Mouse (Mus musculus) CH12.LX (cell line): ENCODE measurements at regions not wholly inside any gene's neighbourhood (a gene's known extent, or its start where the extent isn't known, plus 50 kb on each side); places are given as distances from the start of the nearest gene placed in this dataset.

Experiments used
- DNase-seq: peaks from one replicate; pipeline ENCODE4 v3.0.0-alpha.2; 2013; ENCODE audit errors: extremely low read depth
- H3K27ac ChIP-seq: 2 replicates; pipeline ENCODE4 v1.5.1; 2012; ENCODE audit warnings: low read depth, mild to moderate bottlenecking, control low read depth, moderate library complexity; ENCODE audit not compliant: insufficient read depth
- H3K27me3 ChIP-seq: replicated peaks from 2 replicates; pipeline ENCODE3; 2012; ENCODE audit warnings: inconsistent platforms
- H3K36me3 ChIP-seq, 2 experiments: replicated peaks in 1 of 2; 2 replicates each; pipeline versions ENCODE3 to v1.6.1; 2012; ENCODE audit warnings: inconsistent platforms in 1 of 2, low read length in 1 of 2, mild to moderate bottlenecking in 1 of 2, mixed read lengths in 1 of 2, moderate library complexity in 1 of 2; ENCODE audit not compliant: control insufficient read depth in 1 of 2, insufficient read depth in 1 of 2
- H3K4me1 ChIP-seq, 2 experiments: 2 replicates each; pipeline ENCODE4 v1.6.1; 2012; ENCODE audit warnings: inconsistent platforms in 1 of 2, moderate library complexity in 1 of 2; ENCODE audit not compliant: insufficient read depth in 2 of 2, control insufficient read depth in 1 of 2
- H3K4me2 ChIP-seq: 2 replicates; pipeline ENCODE4 v1.6.1; 2012; ENCODE audit warnings: low read depth, mild to moderate bottlenecking, control low read depth; ENCODE audit not compliant: poor library complexity, insufficient read depth, severe bottlenecking
- H3K4me3 ChIP-seq, 3 experiments: fragments of 150-350 bp in 1 of 3; sonication (generic) in 1 of 3; replicated peaks in 1 of 3; 2 replicates each; pipeline versions ENCODE3 to v1.5.1; 2011 to 2012; ENCODE audit warnings: low read depth in 2 of 3, low read length in 2 of 3, mild to moderate bottlenecking in 2 of 3, moderate library complexity in 2 of 3, control low read depth in 1 of 3, improper control_type of control experiment in 1 of 3, inconsistent platforms in 1 of 3, mixed read lengths in 1 of 3; ENCODE audit not compliant: poor library complexity in 1 of 3
- H3K79me2 ChIP-seq: replicated peaks from 2 replicates; pipeline ENCODE4 v1.6.1; 2012; ENCODE audit warnings: mild to moderate bottlenecking, moderate library complexity; ENCODE audit not compliant: control insufficient read depth, poor library complexity, insufficient read depth, severe bottlenecking; ENCODE audit errors: extremely low read depth
- H3K9ac ChIP-seq: 2 replicates; pipeline ENCODE4 v1.6.1; 2012; ENCODE audit warnings: low read depth, mild to moderate bottlenecking, control low read depth, moderate library complexity; ENCODE audit not compliant: insufficient read depth
- H3K9me3 ChIP-seq: replicated peaks from 2 replicates; pipeline ENCODE3; 2012; ENCODE audit warnings: low read length, inconsistent platforms, mixed read lengths
- CHD1 ChIP-seq: IDR thresholded peaks from 2 replicates; pipeline ENCODE4 v1.6.1; 2012; ENCODE audit warnings: low read depth, low read length, improper control_type of control experiment, inconsistent platforms
- CHD2 ChIP-seq: IDR thresholded peaks from 2 replicates; pipeline ENCODE4 v1.6.1; 2011; ENCODE audit warnings: low read length, improper control_type of control experiment
- CTCF ChIP-seq, 2 experiments: IDR thresholded peaks in 1 of 2; conservative IDR thresholded peaks in 1 of 2; 2 replicates each; pipeline ENCODE4 v1.5.1; 2011 to 2012; ENCODE audit warnings: low read depth in 2 of 2, low read length in 2 of 2, improper control_type of control experiment in 1 of 2, inconsistent platforms in 1 of 2, mild to moderate bottlenecking in 1 of 2, moderate library complexity in 1 of 2
- E2F4 ChIP-seq: IDR thresholded peaks from 2 replicates; pipeline ENCODE4 v1.6.1; 2011; ENCODE audit warnings: low read depth, low read length, improper control_type of control experiment; ENCODE audit not compliant: insufficient replicate concordance
- ELF1 ChIP-seq: IDR thresholded peaks from 2 replicates; pipeline ENCODE4 v1.6.1; 2014; ENCODE audit warnings: low read depth, mild to moderate bottlenecking, inconsistent platforms, low read length, improper control_type of control experiment
- GABPA ChIP-seq: IDR thresholded peaks from 2 replicates; pipeline ENCODE4 v1.6.1; 2012; ENCODE audit warnings: low read depth, low read length, improper control_type of control experiment, inconsistent platforms; ENCODE audit not compliant: insufficient replicate concordance
- IRF4 ChIP-seq: IDR thresholded peaks from 2 replicates; pipeline ENCODE4 v1.6.1; 2014; ENCODE audit warnings: low read depth, mild to moderate bottlenecking, inconsistent platforms, low read length, improper control_type of control experiment
- JUND ChIP-seq: conservative IDR thresholded peaks from 2 replicates; pipeline ENCODE4 v1.6.1; 2011; ENCODE audit warnings: low read depth, low read length, improper control_type of control experiment
- KAT2A ChIP-seq: IDR thresholded peaks from 2 replicates; pipeline ENCODE4 v1.6.1; 2012; ENCODE audit warnings: low read length, improper control_type of control experiment, inconsistent platforms; ENCODE audit not compliant: insufficient replicate concordance
- MAFK ChIP-seq: IDR thresholded peaks from 2 replicates; pipeline ENCODE4 v1.6.1; 2011; ENCODE audit warnings: low read length, improper control_type of control experiment; ENCODE audit not compliant: insufficient replicate concordance
- MAZ ChIP-seq: IDR thresholded peaks from 2 replicates; pipeline ENCODE4 v1.6.1; 2012; ENCODE audit warnings: low read depth, mild to moderate bottlenecking, inconsistent platforms, low read length, improper control_type of control experiment, moderate library complexity
- MEF2A ChIP-seq: IDR thresholded peaks from 2 replicates; pipeline ENCODE4 v1.6.1; 2014; ENCODE audit warnings: low read depth, mild to moderate bottlenecking, inconsistent platforms, low read length, improper control_type of control experiment, borderline replicate concordance
- MXI1 ChIP-seq: IDR thresholded peaks from 2 replicates; pipeline ENCODE4 v1.6.1; 2011; ENCODE audit warnings: mild to moderate bottlenecking, low read depth, low read length, improper control_type of control experiment
- MYC ChIP-seq: IDR thresholded peaks from 2 replicates; pipeline ENCODE4 v1.6.1; 2011; ENCODE audit warnings: low read depth, mild to moderate bottlenecking, improper control_type of control experiment, low read length
- NRF1 ChIP-seq: IDR thresholded peaks from 2 replicates; pipeline ENCODE4 v1.6.1; 2014; ENCODE audit warnings: low read depth, mild to moderate bottlenecking, inconsistent platforms, low read length, improper control_type of control experiment, moderate library complexity
- POLR2AphosphoS2 ChIP-seq: IDR thresholded peaks from 2 replicates; pipeline ENCODE4 v1.6.1; 2011; ENCODE audit warnings: low read depth, low read length, improper control_type of control experiment
- SIN3A ChIP-seq: IDR thresholded peaks from 2 replicates; pipeline ENCODE4 v1.6.1; 2012; ENCODE audit warnings: low read length, improper control_type of control experiment, inconsistent platforms
- UBTF ChIP-seq: IDR thresholded peaks from 2 replicates; pipeline ENCODE4 v1.6.1; 2012; ENCODE audit warnings: low read depth, mild to moderate bottlenecking, inconsistent platforms, low read length, improper control_type of control experiment, moderate library complexity
- USF1 ChIP-seq: IDR thresholded peaks from 2 replicates; pipeline ENCODE4 v1.6.1; 2014; ENCODE audit warnings: low read depth, mild to moderate bottlenecking, inconsistent platforms, low read length, improper control_type of control experiment
- USF2 ChIP-seq: conservative IDR thresholded peaks from 2 replicates; pipeline ENCODE4 v1.6.1; 2011; ENCODE audit warnings: low read depth, low read length, improper control_type of control experiment
- ZC3H11A ChIP-seq: IDR thresholded peaks from 2 replicates; pipeline ENCODE4 v1.6.1; 2012; ENCODE audit warnings: low read depth, mild to moderate bottlenecking, inconsistent platforms, low read length, improper control_type of control experiment
- ZKSCAN1 ChIP-seq: IDR thresholded peaks from 2 replicates; pipeline ENCODE4 v1.6.1; 2012; ENCODE audit warnings: low read depth, inconsistent platforms, low read length, improper control_type of control experiment, borderline replicate concordance
- ZMIZ1 ChIP-seq: IDR thresholded peaks from 2 replicates; pipeline ENCODE4 v1.6.1; 2012; ENCODE audit warnings: low read depth, mild to moderate bottlenecking, inconsistent platforms, low read length, improper control_type of control experiment
- ZNF384 ChIP-seq: IDR thresholded peaks from 2 replicates; pipeline ENCODE4 v1.6.1; 2012; ENCODE audit warnings: low read depth, low read length, improper control_type of control experiment, inconsistent platforms
- dilution Hi-C: fragments of 300-500 bp; cut with MboI; formaldehyde crosslinking; loops from 2 replicates; pipeline ENCODE4 v1.14.3; 2020; ENCODE audit warnings: low sequenced_read_pairs; ENCODE audit not compliant: extremely low pct_unique_long_range_greater_than_20kb, extremely low pct_ligation_motif_present
- in situ Hi-C: fragments of 300-500 bp; cut with MboI; formaldehyde crosslinking; loops from 3 replicates; pipeline ENCODE4 v1.14.3; 2019; ENCODE audit warnings: low sequenced_read_pairs, low pct_ligation_motif_present, low pct_unique_long_range_greater_than_20kb, mixed read lengths

GRCm38 (mm10) chr14:98721033-98721432, 273.1 kb downstream of the Rpl36a-ps1 start:
- Histone ChIP-seq H3K9ac (no peak overlapping the region), H3K27ac (no peak overlapping the region), H3K9me3 (peaks cover 27% of the 10 kb centered on the region), H3K4me3 (no peak overlapping the region), H3K4me1 (no peaks in the 10 kb centered on the region), H3K79me2 (no peaks in the 10 kb centered on the region), H3K27me3 (no peaks in the 10 kb centered on the region), H3K36me3 (no peaks in the 10 kb centered on the region), H3K4me2 (no peak overlapping the region)
- DNase-seq: no peak
- dilution Hi-C loops: no loop called here
- no peak for TF ChIP-seq USF1
- no peak for TF ChIP-seq ELF1
- no peak for TF ChIP-seq ZC3H11A
- no peak for TF ChIP-seq KAT2A
- TF ChIP-seq JUND: no peak
- TF ChIP-seq NRF1: no peak
- TF ChIP-seq UBTF: no peak
- no peak for TF ChIP-seq ZKSCAN1
- no peak for TF ChIP-seq CHD2
- no peak for TF ChIP-seq MAZ
- in situ Hi-C loops: no loop called here

- no peak overlapping the region for H3K4me2 ChIP-seq
- TF ChIP-seq ZC3H11A (no peak), IRF4 (no peak), E2F4 (no peak), USF2 (no peak)
- H3K9ac ChIP-seq: no peak overlapping the region
- H3K36me3 ChIP-seq: no peaks in the 10 kb centered on the region
- H3K4me1 ChIP-seq: no peaks in the 10 kb centered on the region
- H3K9me3 ChIP-seq: peaks cover 30% of the 10 kb centered on the region
- no peak for DNase-seq
- no peak overlapping the region for H3K4me3 ChIP-seq
- no peak overlapping the region for H3K27ac ChIP-seq
- no peaks in the 10 kb centered on the region for H3K27me3 ChIP-seq
- in situ Hi-C loops: no loop called here
- dilution Hi-C loops: no loop called here
- no peaks in the 10 kb centered on the region for H3K79me2 ChIP-seq
Measured at GRCm38 (mm10) chr14:98708045-98708444, 286.1 kb downstream of the Rpl36a-ps1 start.

GRCm38 (mm10) chr14:98707574-98707973, 286.5 kb downstream of the Rpl36a-ps1 start:
- DNase-seq: no peak
- dilution Hi-C loops: no loop called here

More at GRCm38 (mm10) chr14:98707574-98707973, 286.5 kb downstream of the Rpl36a-ps1 start:
- H3K36me3 ChIP-seq: no peaks in the 10 kb centered on the region
- TF ChIP-seq POLR2AphosphoS2 (no peak), NRF1 (no peak), CTCF (conservative IDR thresholded peaks at IDR 0.05 in 1 of 2, IDR thresholded peaks at IDR 0.05 in 1 of 2; ENCODE audit: low read depth in 2 of 2, low read length in 2 of 2) (no peak), ZMIZ1 (no peak), USF1 (no peak), MXI1 (no peak), ZNF384 (no peak), MAFK (no peak), MYC (no peak), GABPA (no peak), SIN3A (no peak), UBTF (no peak), MEF2A (no peak), CHD1 (no peak), MAZ (no peak)
- no peak overlapping the region for H3K4me2 ChIP-seq
- no peaks in the 10 kb centered on the region for H3K27me3 ChIP-seq
- H3K4me1 ChIP-seq: no peaks in the 10 kb centered on the region
- no peak overlapping the region for H3K27ac ChIP-seq
- peaks cover 30% of the 10 kb centered on the region for H3K9me3 ChIP-seq
- H3K4me3 ChIP-seq: no peak overlapping the region
- H3K9ac ChIP-seq: no peak overlapping the region
- in situ Hi-C loops: no loop called here
- H3K79me2 ChIP-seq: no peaks in the 10 kb centered on the region
